Comparison of ENCODE assay signal across 19 mouse cellular contexts in the genomic region with DNA sequence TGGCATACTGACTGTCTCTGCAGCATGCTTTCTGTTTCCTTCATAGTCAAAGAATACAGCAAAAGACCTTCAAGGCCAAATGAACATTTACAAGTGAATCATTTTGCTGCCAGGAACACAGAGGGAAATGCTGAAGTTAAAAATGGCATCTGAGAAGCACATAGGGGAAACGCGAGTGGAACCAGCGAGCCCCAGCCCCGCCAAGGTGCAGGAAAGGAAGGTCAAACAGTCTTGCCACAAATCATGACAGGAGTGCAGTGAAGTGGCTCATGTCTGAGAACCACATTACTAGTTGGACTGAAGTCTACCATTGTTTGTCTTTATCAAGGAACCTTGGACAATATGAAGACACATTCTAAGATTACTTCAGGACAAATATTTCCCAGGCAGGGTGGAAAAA. TPM values are rescaled to one million over a fixed set of nuclear protein-coding genes. Genes with fewer than 3 reads are reported as not detected.
DNase-seq lines count a peak whose midpoint lies in the region; ATAC-seq and TF ChIP-seq lines count a peak whose summit lies in the region.
"Had no signal": no experiment of that assay in that cellular context is flagged by ENCODE, and none has a peak within 500 bp of the region (broad histone marks: within the 10 kb centered on the region; RNA-seq: fewer than 3 reads in every experiment).

No protein-coding gene starts in this region.

- TF ChIP-seq EP300 in lung, postnatal 0 days (IDR thresholded peaks at IDR 0.05) = no peak

- no peaks in the 10 kb centered on the region for H3K4me1 ChIP-seq in lung, postnatal 0 days (ENCODE audit: insufficient read depth, low read depth, low read length)
- H3K4me1 ChIP-seq in midbrain, embryonic 14.5 days (ENCODE audit: control insufficient read depth, insufficient read depth, low read length) = no peaks in the 10 kb centered on the region
- H3K4me1 ChIP-seq: embryonic facial prominence, embryonic 15.5 days; intestine, embryonic 15.5 days; liver, embryonic 15.5 days had no signal

- H3K27me3 ChIP-seq in lung, postnatal 0 days (replicated peaks; ENCODE audit: insufficient read depth, low read length) = no peaks in the 10 kb centered on the region
- no peaks in the 10 kb centered on the region for H3K27me3 ChIP-seq in midbrain, embryonic 14.5 days (ENCODE audit: control insufficient read depth, insufficient read depth, low read length)
- H3K27me3 ChIP-seq: embryonic facial prominence, embryonic 15.5 days; intestine, embryonic 15.5 days; liver, embryonic 15.5 days had no signal

- H3K4me2 ChIP-seq in lung, postnatal 0 days (replicated peaks; ENCODE audit: low read depth, low read length) = no peak overlapping the region
- no peak overlapping the region for H3K4me2 ChIP-seq in midbrain, embryonic 14.5 days (ENCODE audit: low read length)
- H3K4me2 ChIP-seq: embryonic facial prominence, embryonic 15.5 days; hindbrain, embryonic 14.5 days; intestine, embryonic 15.5 days; liver, embryonic 15.5 days had no signal

- H3K36me3 ChIP-seq in lung, postnatal 0 days (ENCODE audit: insufficient read depth, low read length) = no peaks in the 10 kb centered on the region
- H3K36me3 ChIP-seq in midbrain, embryonic 14.5 days (ENCODE audit: control insufficient read depth, insufficient read depth, low read length) = no peaks in the 10 kb centered on the region
- H3K36me3 ChIP-seq: embryonic facial prominence, embryonic 15.5 days; intestine, embryonic 15.5 days; liver, embryonic 15.5 days; midbrain, embryonic 10.5 days had no signal

- H3K9me3 ChIP-seq in lung, postnatal 0 days (ENCODE audit: low read length) = no peaks in the 10 kb centered on the region
- no peaks in the 10 kb centered on the region for H3K9me3 ChIP-seq in midbrain, embryonic 14.5 days (ENCODE audit: control insufficient read depth, low read length)
- H3K9me3 ChIP-seq: embryonic facial prominence, embryonic 15.5 days; intestine, embryonic 15.5 days; liver, embryonic 15.5 days; midbrain, embryonic 10.5 days had no signal

- H3K4me3 ChIP-seq in lung, postnatal 0 days (ENCODE audit: low read depth, low read length) = no peak overlapping the region
- H3K4me3 ChIP-seq in midbrain, embryonic 14.5 days (replicated peaks; ENCODE audit: low read depth, low read length) = no peak overlapping the region
- H3K4me3 ChIP-seq: embryonic facial prominence, embryonic 15.5 days; intestine, embryonic 15.5 days; liver, embryonic 15.5 days; midbrain, embryonic 10.5 days had no signal

- DNase-seq in heart, adult 11 months = peak; percentile 76
- no peak for DNase-seq in heart, postnatal 10 days
- DNase-seq in 416B (ENCODE audit: low read depth) = peak; percentile 49
- DNase-seq in adrenal gland, postnatal 14 days = peak; percentile 47
- peak; percentile 52 for DNase-seq in kidney, postnatal 10 days
- no peak for DNase-seq in lung, postnatal 0 days (ENCODE audit: low spot score)
- no peak for DNase-seq in layer of hippocampus, adult 11-12 months (ENCODE audit: low spot score)
- no peak for DNase-seq in midbrain, embryonic 14.5 days
- DNase-seq: cerebellum, postnatal 10 days; embryo, embryonic 11 days; layer of hippocampus, adult 9-11 months; lung, postnatal 14 days; retina, postnatal 1 day; thymus, adult 18-20 months had no signal

- TF ChIP-seq CTCF in lung, postnatal 0 days (IDR thresholded peaks at IDR 0.05) = no peak

- H3K27ac ChIP-seq in lung, postnatal 0 days (ENCODE audit: low read length) = no peak overlapping the region
- no peak overlapping the region for H3K27ac ChIP-seq in midbrain, embryonic 14.5 days (replicated peaks; ENCODE audit: low read depth, low read length)
- H3K27ac ChIP-seq: embryonic facial prominence, embryonic 15.5 days; hindbrain, embryonic 14.5 days; intestine, embryonic 15.5 days; liver, embryonic 15.5 days; midbrain, embryonic 10.5 days had no signal

- WGBS in lung, postnatal 0 days = 31% methylated on average over 4 of the region's 4 CpGs
- 83% methylated on average over 4 of the region's 4 CpGs for WGBS in midbrain, embryonic 14.5 days

- ATAC-seq in lung, postnatal 0 days = no peak
- no peak for ATAC-seq in midbrain, embryonic 14.5 days (ENCODE audit: low FRiP score, low TSS enrichment)
- ATAC-seq: intestine, embryonic 15.5 days had no signal

- intact Hi-C loops in heart, postnatal 10 days (cut with DNase I) = no loop called here

- no peak overlapping the region for H3K9ac ChIP-seq in lung, postnatal 0 days (replicated peaks; ENCODE audit: low read depth)
- no peak overlapping the region for H3K9ac ChIP-seq in midbrain, embryonic 14.5 days (replicated peaks; ENCODE audit: low read length)
- H3K9ac ChIP-seq: embryonic facial prominence, embryonic 15.5 days; hindbrain, embryonic 14.5 days; intestine, embryonic 15.5 days; liver, embryonic 15.5 days had no signal

RNA-seq across cellular contexts. Expression of gene Zc3h12c, which starts 49.3 kb away (rescaled TPM):
- 10 to 100 TPM; 11.9 to 14.1 TPM for total RNA-seq in heart, postnatal 10 days (2021)
- total RNA-seq in adrenal gland, postnatal 14 days (2021) = 17.2 and 21.5 TPM in 2 replicates
- polyA plus RNA-seq in lung, postnatal 0 days (2015; fragmentation: Nextera tagmentation; extraction: Ambion mirVana) = 2.0 and 2.3 TPM in 2 replicates
- polyA plus RNA-seq in midbrain, embryonic 14.5 days (2014; fragmentation: Nextera tagmentation; extraction: Ambion mirVana) = 10.9 and 12.3 TPM in 2 replicates

Comparison
In these comparisons a context has a peak if more than half of its experiments do, and no peak if none do; other contexts are left out.
1. DNase-seq: peak in heart, adult 11 months (single experiment), 416B (single experiment), adrenal gland, postnatal 14 days (single experiment) and kidney, postnatal 10 days (single experiment); none in heart, postnatal 10 days (0 of 2), lung, postnatal 0 days (single experiment), layer of hippocampus, adult 11-12 months (single experiment) and midbrain, embryonic 14.5 days (single experiment).